Mouse (Mus musculus) activated CD4-positive, CD25-positive, alpha-beta regulatory T cell, adult 4 months (primary cell): ENCODE results near the gene Cpa4. TPM values are rescaled to one million over a fixed set of nuclear protein-coding genes. Genes with fewer than 3 reads are reported as not detected.

Source experiments
- ATAC-seq: one replicate; pipeline ENCODE4 v1.8.0; 2017
- polyA plus RNA-seq, 2 experiments: library from polyadenylated mRNA; unstranded; fragments of 100-300 nt; shearing (Covaris generic); gene quantifications; one replicate each; pipeline ENCODE4 v1.2.1; 2017

Cpa4 gene
- polyA plus RNA-seq, 2 experiments from 2014 or later: 0.16 TPM; not detected in 1

GRCm38 (mm10) chr6:30636186-30636842 is 68.1 kb downstream of the Cpa4 start:
- ATAC-seq: no peak

- ATAC-seq: no peak
Observed at GRCm38 (mm10) chr6:30638674-30639268, 70.6 kb downstream of the Cpa4 start, which contains the start of gene Cpa1. TSS of gene Cpa1 (plus strand) at chr6:30639218.

Other genes starting within 250 kb of the Cpa4 start
- gene Zc3hc1, start 177.3 kb upstream of the Cpa4 start, polyA plus RNA-seq: 10 to 100 TPM; 44.5 to 48.8 TPM
- 1 to 10 TPM; 2.1 to 2.5 TPM for gene Klhdc10, start 166.5 kb upstream of the Cpa4 start, polyA plus RNA-seq
- 10 to 100 TPM; 48.4 to 59.2 TPM for gene Tmem209, start 58.6 kb upstream of the Cpa4 start, polyA plus RNA-seq
- not detected for gene Ssmem1, start 58.5 kb upstream of the Cpa4 start, polyA plus RNA-seq
- under 1 TPM in 1 of 2 experiments, not detected in 1; 0.34 TPM for gene Cpa2, start 26.8 kb upstream of the Cpa4 start, polyA plus RNA-seq
- gene Cpa5, start 42.6 kb downstream of the Cpa4 start, polyA plus RNA-seq: not detected
- not detected for gene Cpa1, start 70.8 kb downstream of the Cpa4 start, polyA plus RNA-seq
- 1 to 10 TPM; 7.4 to 7.7 TPM for gene Cep41, start 125.4 kb downstream of the Cpa4 start, polyA plus RNA-seq
- under 1 TPM; 0.37 to 0.85 TPM for gene Mest, start 155.2 kb downstream of the Cpa4 start, polyA plus RNA-seq